Mouse (Mus musculus) forebrain, postnatal 0 days (tissue): ENCODE data around the gene Pparg. TPM values are rescaled to one million over a fixed set of nuclear protein-coding genes. Genes with fewer than 3 reads are reported as not detected.

ENCODE experiments used
- ATAC-seq: fragments of 200-750 bp; cut with Nextera tagmentation; 2 replicates; pipeline ENCODE4 v1.8.0; 2017; ENCODE audit warnings: mild to moderate bottlenecking, moderate library complexity
- DNase-seq: peaks from one replicate; pipeline ENCODE4 v3.0.0-alpha.2; 2015
- H3K27ac ChIP-seq: fragments of 300-500 bp; sonication (generic); 2 replicates; pipeline ENCODE4 v1.5.1; 2014; ENCODE audit warnings: low read depth, mild to moderate bottlenecking, antibody characterized with exemption, low read length, moderate library complexity, mixed read lengths
- H3K27me3 ChIP-seq: fragments of 300-500 bp; sonication (generic); 2 replicates; pipeline ENCODE4 v1.6.1; 2014; ENCODE audit warnings: mild to moderate bottlenecking, low read length, mixed read lengths; ENCODE audit not compliant: insufficient read depth
- H3K36me3 ChIP-seq: fragments of 300-500 bp; sonication (generic); 2 replicates; pipeline ENCODE4 v1.6.1; 2014; ENCODE audit warnings: mild to moderate bottlenecking, moderate library complexity; ENCODE audit not compliant: insufficient read depth
- H3K4me1 ChIP-seq: fragments of 300-500 bp; sonication (generic); 2 replicates; pipeline ENCODE4 v1.6.1; 2014; ENCODE audit warnings: antibody characterized with exemption; ENCODE audit not compliant: insufficient read depth
- H3K4me2 ChIP-seq: fragments of 300-500 bp; sonication (generic); 2 replicates; pipeline ENCODE4 v1.6.1; 2014; ENCODE audit warnings: low read depth, mild to moderate bottlenecking, moderate library complexity
- H3K4me3 ChIP-seq: fragments of 300-500 bp; sonication (generic); 2 replicates; pipeline ENCODE4 v1.5.1; 2014; ENCODE audit warnings: low read depth, low read length, mixed read lengths
- H3K9ac ChIP-seq: fragments of 300-500 bp; sonication (generic); 2 replicates; pipeline ENCODE4 v1.6.1; 2014; ENCODE audit warnings: mild to moderate bottlenecking
- H3K9me3 ChIP-seq: fragments of 300-500 bp; sonication (generic); 2 replicates; pipeline ENCODE4 v1.6.1; 2016; ENCODE audit warnings: low read length
- CTCF ChIP-seq: sonication (generic); IDR thresholded peaks from 2 replicates; pipeline ENCODE4 v1.5.1; 2016; ENCODE audit warnings: antibody characterized with exemption, control low read depth, low read depth
- WGBS: fragments of 180-500 bp; shearing (Covaris S2); extraction: QIAGEN DNeasy Blood & Tissue Kit; methylation state at CpG from one replicate; pipeline ENCODE4 v1.1.7; 2014; 5-methylcytosine and 5-hydroxymethylcytosine counted together
- polyA plus RNA-seq: library from polyadenylated mRNA; unstranded; fragments of >200 nt; fragmentation: Nextera tagmentation; extraction: Ambion mirVana; gene quantifications from 2 replicates; pipeline ENCODE4 v1.2.1, GENCODE M21; 2015
- total RNA-seq: library from RNA; depleted of rRNA; stranded (reverse); fragments of >200 nt; gene quantifications from 2 replicates; pipeline ENCODE4 v1.2.3, GENCODE M21; 2014

Gene Pparg
- total and polyA plus RNA-seq, 2 experiments from 2014 or later, result 0.13 to 0.52 TPM

DNA sequence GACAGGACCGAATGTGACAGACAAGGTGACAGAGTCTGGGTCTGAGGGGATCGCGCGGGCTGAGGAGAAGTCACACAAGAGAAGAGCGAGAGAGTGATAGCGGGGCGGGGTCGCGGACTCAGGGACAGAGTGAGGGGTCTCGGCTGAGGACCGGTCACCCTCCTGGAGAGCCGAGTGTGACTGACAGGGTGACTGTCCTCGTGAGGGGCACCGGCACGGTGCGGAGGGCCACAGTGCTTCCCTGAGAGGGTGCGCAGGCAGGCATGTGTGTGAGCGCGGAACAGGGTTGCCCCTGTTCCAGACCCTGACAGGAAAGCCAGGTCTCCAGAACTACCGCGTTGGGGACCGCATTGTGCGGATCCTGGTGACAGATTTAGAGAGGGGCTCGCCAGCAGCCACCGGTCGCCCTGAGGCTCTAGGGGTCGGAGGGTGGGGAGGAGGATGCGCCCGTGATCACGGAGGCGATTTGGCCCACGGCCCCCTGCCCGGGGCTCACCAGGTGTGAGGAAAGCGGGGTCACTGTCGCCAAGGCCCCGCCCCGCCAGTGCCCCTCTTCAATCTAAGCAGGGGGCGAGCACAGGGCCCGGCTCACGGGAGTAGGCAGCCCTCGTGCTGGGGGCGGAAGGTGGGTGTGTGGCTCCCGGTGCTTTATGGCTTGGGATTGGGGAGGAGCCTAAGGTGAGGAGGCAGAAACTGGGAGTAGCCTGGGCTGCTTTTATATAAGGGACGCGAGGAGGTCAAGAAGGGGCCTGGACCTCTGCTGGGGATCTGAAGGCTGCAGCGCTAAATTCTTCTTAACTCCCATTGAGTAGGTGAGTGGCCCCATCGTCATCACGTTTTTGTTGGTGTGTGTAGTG lies 1.1 kb downstream of the Pparg start:
- Histone ChIP-seq H3K36me3 (no peaks in the 10 kb centered on the region), H3K4me2 (peak overlapping the region; percentile 99), H3K27ac (no peak overlapping the region), H3K4me3 (peak overlapping the region; percentile 53), H3K27me3 (0 out of 2 replicates have a peak, but pooled peaks cover 12% of the 10 kb centered on the region), H3K9me3 (0 out of 2 replicates have a peak, but pooled peaks cover 4% of the 10 kb centered on the region), H3K9ac (peak overlapping the region; percentile 37), H3K4me1 (0 out of 2 replicates have a peak, but pooled peaks cover 6% of the 10 kb centered on the region)
- ATAC-seq (peak; percentile 47), DNase-seq (no peak)
- 2% methylated on average over 48 of the region's 48 CpGs for WGBS
- TF ChIP-seq CTCF, result no peak

DNA sequence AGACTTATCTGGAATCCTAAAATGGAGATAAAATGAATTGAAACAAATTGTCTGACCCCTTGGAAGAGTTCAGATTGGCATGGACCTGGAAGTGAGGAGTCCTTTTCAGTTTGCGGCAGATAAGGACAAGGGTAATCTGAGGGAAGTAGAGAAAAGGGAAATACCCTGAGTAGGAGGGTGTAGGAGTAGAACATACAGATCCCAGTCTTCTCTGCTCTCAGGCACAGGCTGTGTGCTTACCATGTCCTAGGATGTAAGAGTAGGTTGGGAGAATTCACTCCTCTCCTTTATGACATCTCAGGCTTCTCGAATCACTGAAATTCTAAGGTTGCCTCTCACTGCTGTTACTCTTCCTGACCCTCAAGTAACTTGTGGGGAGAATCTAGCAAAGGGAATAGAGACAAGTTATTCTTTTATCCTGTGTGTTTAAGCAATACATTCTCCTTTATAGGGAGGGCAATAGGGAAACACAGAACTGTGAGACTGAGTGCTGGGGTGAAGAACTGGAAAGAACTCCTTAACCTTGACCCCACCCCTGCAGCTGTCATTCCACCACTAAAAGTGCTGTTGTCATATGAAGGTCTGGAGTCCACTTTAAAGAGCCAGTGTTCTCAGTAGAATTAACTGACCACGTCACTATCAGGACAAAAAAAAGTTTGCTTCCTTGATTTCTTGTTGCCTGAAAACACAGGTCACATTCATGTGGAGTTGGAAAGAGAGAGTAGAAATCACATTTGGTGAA lies 6.3 kb downstream of the Pparg start:
- TF ChIP-seq CTCF, result no peak
- H3K4me2 ChIP-seq, result no peak overlapping the region
- no peaks in the 10 kb centered on the region for H3K27me3 ChIP-seq
- H3K4me3 ChIP-seq, result no peak overlapping the region
- H3K27ac ChIP-seq, result no peak overlapping the region
- 85% methylated on average over 3 of the region's 3 CpGs for WGBS
- no peaks in the 10 kb centered on the region for H3K36me3 ChIP-seq
- H3K9ac ChIP-seq, result no peak overlapping the region
- ATAC-seq (no peak), DNase-seq (no peak)
- no peaks in the 10 kb centered on the region for H3K4me1 ChIP-seq
- H3K9me3 ChIP-seq, result no peaks in the 10 kb centered on the region

DNA sequence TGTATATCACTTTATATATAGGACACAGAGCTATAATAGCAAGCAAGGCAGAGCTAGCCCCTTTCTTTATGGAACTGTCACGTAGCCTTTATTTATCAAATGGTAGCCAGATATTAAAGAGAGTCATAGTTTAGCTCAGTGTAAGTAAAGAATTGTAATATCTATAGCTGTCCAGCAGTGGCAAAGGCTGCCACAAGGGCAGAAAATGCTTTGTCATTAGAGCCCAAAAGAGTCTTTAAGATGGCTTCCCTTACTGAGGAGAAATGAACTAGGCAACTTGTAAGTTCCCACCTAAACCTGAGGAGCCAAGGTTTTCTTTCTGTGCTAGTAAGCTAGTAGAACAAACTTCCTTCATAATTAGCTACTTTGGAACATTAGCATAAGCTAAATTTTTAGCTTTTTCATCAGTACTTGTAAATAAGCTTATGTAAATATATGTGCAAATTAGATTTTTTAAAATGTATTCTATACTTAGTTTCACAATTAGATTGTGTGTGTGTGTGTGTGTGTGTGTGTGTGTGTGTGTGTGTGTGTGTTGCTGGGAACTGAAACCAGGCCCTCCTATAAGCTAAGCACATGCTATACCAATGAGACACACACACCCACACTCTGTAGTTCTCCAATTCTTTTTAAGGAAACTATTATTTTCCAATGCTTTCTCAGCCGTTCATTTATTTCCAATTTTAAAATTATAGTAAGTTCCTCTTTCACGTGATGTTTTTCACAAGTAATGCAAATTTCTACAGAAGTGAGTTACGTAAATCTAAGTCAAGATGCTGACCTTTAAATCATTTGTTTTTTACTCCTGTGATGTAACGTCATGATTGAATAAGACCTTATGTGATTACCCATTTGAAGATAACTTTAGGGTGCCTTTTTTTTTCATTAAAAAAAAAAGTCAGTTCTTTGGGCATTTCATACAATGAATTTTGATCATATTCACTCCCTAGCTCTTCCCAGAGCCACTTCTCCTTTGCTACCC lies 14.4 kb downstream of the Pparg start:
- TF ChIP-seq CTCF, result no peak
- no peak overlapping the region for H3K4me2 ChIP-seq
- no peak overlapping the region for H3K27ac ChIP-seq
- DNase-seq (no peak), ATAC-seq (no peak)
- H3K9ac ChIP-seq, result no peak overlapping the region
- no peaks in the 10 kb centered on the region for H3K36me3 ChIP-seq
- no peak overlapping the region for H3K4me3 ChIP-seq
- H3K27me3 ChIP-seq, result no peaks in the 10 kb centered on the region
- H3K9me3 ChIP-seq, result no peaks in the 10 kb centered on the region
- WGBS, result 86% methylated on average over 5 of the region's 5 CpGs
- H3K4me1 ChIP-seq, result no peaks in the 10 kb centered on the region

DNA sequence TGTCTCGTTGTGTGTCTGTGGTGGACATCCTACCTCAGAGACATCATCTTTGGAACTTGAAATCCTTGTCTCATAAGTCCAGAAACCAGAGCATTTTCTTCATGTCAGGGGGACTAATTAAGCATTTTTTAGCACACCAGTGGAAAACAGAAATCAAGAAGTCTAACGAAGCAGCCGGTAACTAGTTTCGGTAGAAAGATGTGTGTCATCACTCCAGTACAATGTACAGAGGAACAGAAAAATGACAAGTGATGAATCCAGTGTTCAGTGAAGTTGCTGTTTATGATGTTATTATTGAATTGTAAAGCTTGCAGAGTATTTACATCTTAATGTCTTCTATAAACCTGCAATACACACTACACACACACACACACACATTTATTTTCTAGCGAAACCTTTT lies 19.8 kb downstream of the Pparg start:
- Histone ChIP-seq H3K4me2 (no peak overlapping the region), H3K27me3 (no peaks in the 10 kb centered on the region), H3K9ac (no peak overlapping the region), H3K4me1 (no peaks in the 10 kb centered on the region), H3K4me3 (no peak overlapping the region), H3K9me3 (no peaks in the 10 kb centered on the region), H3K36me3 (no peaks in the 10 kb centered on the region), H3K27ac (no peak overlapping the region)
- WGBS, result 88% methylated on average over 5 of the region's 5 CpGs
- DNase-seq, result no peak
- ATAC-seq, result no peak
- no peak for TF ChIP-seq CTCF

DNA sequence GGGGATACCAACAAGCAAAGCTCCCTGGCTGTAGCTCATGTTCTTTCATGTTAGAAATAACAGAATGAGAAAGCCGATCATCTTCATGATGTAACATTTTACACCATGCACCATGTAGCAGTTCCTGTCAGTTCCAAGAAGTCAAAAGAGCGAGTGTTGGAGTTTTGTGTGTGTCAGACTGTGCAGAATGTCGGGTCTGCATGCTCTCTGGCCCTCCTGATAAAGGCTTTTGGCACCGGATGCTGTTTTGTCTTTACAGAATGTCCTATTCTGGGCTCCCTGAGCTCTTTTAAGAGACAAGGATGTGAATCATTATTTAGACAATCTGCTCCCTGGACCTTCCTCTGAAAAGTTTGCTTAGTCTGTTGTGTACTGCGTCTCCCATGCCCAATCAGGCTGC lies 22.0 kb downstream of the Pparg start:
- Histone ChIP-seq H3K9ac (no peak overlapping the region), H3K4me3 (no peak overlapping the region), H3K4me1 (no peaks in the 10 kb centered on the region), H3K4me2 (no peak overlapping the region), H3K27me3 (no peaks in the 10 kb centered on the region), H3K36me3 (no peaks in the 10 kb centered on the region), H3K9me3 (no peaks in the 10 kb centered on the region), H3K27ac (no peak overlapping the region)
- DNase-seq (no peak), ATAC-seq (no peak)
- WGBS, result 70% methylated on average over 5 of the region's 5 CpGs
- TF ChIP-seq CTCF, result no peak

DNA sequence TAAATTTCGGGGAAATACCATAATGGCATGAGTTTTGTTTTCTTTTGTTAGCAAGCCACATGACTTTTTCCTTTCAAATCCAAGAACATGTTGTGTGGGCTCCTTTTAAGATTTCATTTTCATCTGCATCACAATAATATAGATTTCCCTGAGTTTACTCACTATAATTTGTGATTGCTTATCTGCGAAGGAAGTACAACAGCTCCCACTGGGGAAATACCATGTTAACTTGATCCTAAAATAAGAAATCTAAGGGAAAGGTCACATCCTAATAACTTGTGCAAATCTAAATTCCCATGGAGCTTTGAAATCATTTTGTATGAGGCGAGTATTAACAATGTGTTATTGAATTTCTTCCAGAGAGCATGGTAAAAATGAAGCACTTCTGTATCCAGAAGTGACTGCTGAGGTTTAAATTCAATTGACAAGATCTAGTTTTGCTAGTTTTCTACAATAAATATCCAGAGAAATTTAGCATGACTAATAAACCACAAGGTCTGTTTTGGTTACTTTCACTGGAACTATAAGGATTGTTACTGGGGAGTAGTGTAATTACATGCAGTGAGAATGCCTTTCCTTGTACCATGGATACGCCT lies 29.3 kb downstream of the Pparg start:
- no peak for TF ChIP-seq CTCF
- WGBS, result 75% methylated on average over 4 of the region's 4 CpGs
- H3K27ac ChIP-seq, result no peak overlapping the region

More for the DNA sequence above, 29.3 kb downstream of the Pparg start:
- H3K27me3 ChIP-seq, result no peaks in the 10 kb centered on the region
- no peak for ATAC-seq
- H3K36me3 ChIP-seq, result no peaks in the 10 kb centered on the region
- H3K9ac ChIP-seq, result no peak overlapping the region
- H3K4me1 ChIP-seq, result no peaks in the 10 kb centered on the region
- no peak overlapping the region for H3K4me2 ChIP-seq
- no peaks in the 10 kb centered on the region for H3K9me3 ChIP-seq
- no peak overlapping the region for H3K4me3 ChIP-seq
- no peak for DNase-seq
